ENCODE assay signal across 15 mouse cellular contexts in genomic region chr5:87573490-87573889, GRCm38 (mm10). TPM values are rescaled to one million over a fixed set of nuclear protein-coding genes. Genes with fewer than 3 reads are reported as not detected.
DNase-seq lines count a peak whose midpoint lies in the region; ATAC-seq and TF ChIP-seq lines count a peak whose summit lies in the region.
"Had no signal": no experiment of that assay in that cellular context is flagged by ENCODE, and none has a peak within 500 bp of the region (broad histone marks: within the 10 kb centered on the region; RNA-seq: fewer than 3 reads in every experiment).

No protein-coding gene starts in this region.

- peaks cover 5% of the 10 kb centered on the region; the same call in 1 of the 2 replicates for H3K4me1 ChIP-seq in embryonic facial prominence, embryonic 13.5 days
- H3K4me1 ChIP-seq in small intestine, adult 2 months (ENCODE audit: control insufficient read depth, insufficient read depth, insufficient read length, low read length), result peaks cover 2% of the 10 kb centered on the region; the same call in 1 of the 2 replicates
- H3K4me1 ChIP-seq: heart, embryonic 13.5 days; hindbrain, embryonic 13.5 days; liver, embryonic 15.5 days had no signal

- no peak for TF ChIP-seq POLR2A in small intestine, adult 2 months (IDR thresholded peaks at IDR 0.05; ENCODE audit: low read depth, low read length)

- no peaks in the 10 kb centered on the region for H3K9me3 ChIP-seq in embryonic facial prominence, embryonic 13.5 days
- H3K9me3 ChIP-seq: heart, embryonic 13.5 days; hindbrain, embryonic 13.5 days; liver, embryonic 15.5 days; stomach, embryonic 15.5 days had no signal

- peak overlapping the region; percentile 37 for H3K4me2 ChIP-seq in embryonic facial prominence, embryonic 13.5 days
- H3K4me2 ChIP-seq: heart, embryonic 13.5 days; hindbrain, embryonic 13.5 days; liver, embryonic 15.5 days; stomach, embryonic 15.5 days had no signal

- no peak overlapping the region for H3K9ac ChIP-seq in embryonic facial prominence, embryonic 13.5 days
- H3K9ac ChIP-seq: heart, embryonic 13.5 days; hindbrain, embryonic 13.5 days; liver, embryonic 15.5 days; stomach, embryonic 15.5 days had no signal

- H3K27ac ChIP-seq in embryonic facial prominence, embryonic 13.5 days, result no peak overlapping the region
- H3K27ac ChIP-seq in small intestine, adult 2 months (ENCODE audit: insufficient read depth, low read depth, low read length), result peak overlapping the region; percentile 93
- H3K27ac ChIP-seq: heart, embryonic 13.5 days; hindbrain, embryonic 13.5 days; liver, embryonic 15.5 days; stomach, embryonic 15.5 days had no signal

- H3K27me3 ChIP-seq in embryonic facial prominence, embryonic 13.5 days, result no peaks in the 10 kb centered on the region
- H3K27me3 ChIP-seq in small intestine, adult 2 months (ENCODE audit: control insufficient read depth, insufficient read depth, low read length), result no peaks in the 10 kb centered on the region
- H3K27me3 ChIP-seq: heart, embryonic 13.5 days; hindbrain, embryonic 13.5 days; liver, embryonic 15.5 days; stomach, embryonic 15.5 days had no signal

- WGBS in embryonic facial prominence, embryonic 13.5 days, result 20% methylated on average over 5 of the region's 5 CpGs
- WGBS in small intestine, adult 2 months, result 22% methylated on average over 5 of the region's 5 CpGs

- DNase-seq in kidney, adult 11 months, result peak; percentile 9
- no peak for DNase-seq in kidney, postnatal 10 days
- peak; percentile 14 for DNase-seq in kidney, postnatal 14 days
- DNase-seq in adrenal gland, postnatal 36 days, result no peak
- no peak for DNase-seq in cerebellum, adult 8-10 months
- DNase-seq: cerebellum, postnatal 25 days; thymus, postnatal 25 days had no signal

- ATAC-seq in embryonic facial prominence, embryonic 13.5 days (ENCODE audit: insufficient number of reproducible peaks, insufficient read depth, low FRiP score, low TSS enrichment, low read depth), result no peak

- H3K36me3 ChIP-seq in embryonic facial prominence, embryonic 13.5 days, result no peaks in the 10 kb centered on the region
- no peaks in the 10 kb centered on the region for H3K36me3 ChIP-seq in small intestine, adult 2 months (ENCODE audit: control insufficient read depth, insufficient read depth, low read length)
- H3K36me3 ChIP-seq: heart, embryonic 13.5 days; hindbrain, embryonic 13.5 days; liver, embryonic 15.5 days; stomach, embryonic 15.5 days had no signal

- no peak overlapping the region for H3K4me3 ChIP-seq in embryonic facial prominence, embryonic 13.5 days
- H3K4me3 ChIP-seq in small intestine, adult 2 months (ENCODE audit: low read depth, low read length), result no peak overlapping the region
- H3K4me3 ChIP-seq: heart, embryonic 13.5 days; hindbrain, embryonic 13.5 days; liver, embryonic 15.5 days; stomach, embryonic 15.5 days had no signal

- no peak for TF ChIP-seq CTCF in small intestine, adult 2 months (IDR thresholded peaks at IDR 0.05; ENCODE audit: extremely low read depth, insufficient read length, insufficient replicate concordance, low read depth, low read length)

RNA-seq across cellular contexts. Expression of gene Sult1d1, which starts 4.7 kb away (rescaled TPM):
- polyA plus RNA-seq in embryonic facial prominence, embryonic 13.5 days (2015; fragmentation: Nextera tagmentation; extraction: Ambion mirVana), result 0.14 and 0.81 TPM in 2 replicates
- polyA plus RNA-seq in small intestine, adult 2 months (2012; rRNA removed), result 0.67 and 1.6 TPM in 2 replicates
- not detected for total RNA-seq in adrenal gland, postnatal 36 days (2021)
- total RNA-seq: left cerebral cortex, adult 18-20 months had no signal
- polyA plus RNA-seq: heart, embryonic 13.5 days; hindbrain, embryonic 13.5 days had no signal

RNA-seq across cellular contexts. Expression of gene Sult1e1, which starts 17.9 kb away (rescaled TPM):
- polyA plus RNA-seq in embryonic facial prominence, embryonic 13.5 days (2015; fragmentation: Nextera tagmentation; extraction: Ambion mirVana), result 7.2 and 15.2 TPM in 2 replicates
- polyA plus RNA-seq in small intestine, adult 2 months (2012; rRNA removed), result not detected in 2 replicates
- 1 to 10 TPM in 1 of 2 experiments, under 1 TPM in 1; 0.36 to 4.8 TPM for total RNA-seq in adrenal gland, postnatal 36 days (2021)
- total RNA-seq: left cerebral cortex, adult 18-20 months had no signal
- polyA plus RNA-seq: heart, embryonic 13.5 days; hindbrain, embryonic 13.5 days; large intestine, adult 2 months; liver, embryonic 15.5 days; stomach, embryonic 15.5 days had no signal

RNA-seq across cellular contexts. Expression of gene Sult1b1, which starts 35.5 kb away (rescaled TPM):
- polyA plus RNA-seq in embryonic facial prominence, embryonic 13.5 days (2015; fragmentation: Nextera tagmentation; extraction: Ambion mirVana), result 0.80 TPM in 1 of 2 replicates, not detected in the other
- polyA plus RNA-seq in small intestine, adult 2 months (2012; rRNA removed), result 3.5 and 7.8 TPM in 2 replicates
- total RNA-seq in adrenal gland, postnatal 36 days (2021), result not detected
- total RNA-seq: left cerebral cortex, adult 18-20 months had no signal
- polyA plus RNA-seq: heart, embryonic 13.5 days; hindbrain, embryonic 13.5 days had no signal

Comparison
In these comparisons a context has a peak if more than half of its experiments do, and no peak if none do; other contexts are left out.
1. DNase-seq: peak in kidney, adult 11 months (single experiment) and kidney, postnatal 14 days (single experiment); none in kidney, postnatal 10 days (single experiment), adrenal gland, postnatal 36 days (0 of 2) and cerebellum, adult 8-10 months (single experiment).